Mouse (Mus musculus): ENCODE measurements around the gene Abhd11. TPM values are rescaled to one million over a fixed set of nuclear protein-coding genes. Genes with fewer than 3 reads are reported as not detected.

Abhd11 gene
- polyA plus RNA-seq, 1 experiment: 39.7 TPM

- Histone ChIP-seq H3K27ac (ENCODE audit: control insufficient read depth, insufficient read depth, low read depth, low read length, poor library complexity) (no peak overlapping the region; the same call in 1 of the 2 replicates), H3K4me1 (ENCODE audit: control insufficient read depth, insufficient read depth, low read length) (peaks cover 4% of the 10 kb centered on the region), H3K4me3 (replicated peaks; ENCODE audit: control insufficient read depth, low read depth, low read length) (peak overlapping the region; percentile 97)
- TF ChIP-seq POLR2A (IDR thresholded peaks at IDR 0.05; ENCODE audit: borderline replicate concordance, control insufficient read depth, low read depth, low read length) (no peak), CTCF (IDR thresholded peaks at IDR 0.05; ENCODE audit: control insufficient read depth, insufficient read depth, low read length) (no peak)
- 36% methylated on average over 7 of the region's 7 CpGs for WGBS
These were observed 1.4 kb downstream of the Abhd11 start for GRCm38 (mm10) chr5:135010320-135010709.

- H3K4me1 ChIP-seq (ENCODE audit: control insufficient read depth, insufficient read depth, low read length): peaks cover 4% of the 10 kb centered on the region
- WGBS: 79% methylated on average over 25 of the region's 25 CpGs
These were observed 2.1 kb downstream of the Abhd11 start for GRCm38 (mm10) chr5:135010841-135011743.

GRCm38 (mm10) chr5:135011809-135012613 lies 3.1 kb downstream of the Abhd11 start:
- peaks cover 4% of the 10 kb centered on the region for H3K4me1 ChIP-seq (ENCODE audit: control insufficient read depth, insufficient read depth, low read length)
- 86% methylated on average over 26 of the region's 26 CpGs for WGBS
- TF ChIP-seq CTCF (IDR thresholded peaks at IDR 0.05; ENCODE audit: control insufficient read depth, insufficient read depth, low read length): no peak
- TF ChIP-seq POLR2A (IDR thresholded peaks at IDR 0.05; ENCODE audit: borderline replicate concordance, control insufficient read depth, low read depth, low read length): no peak
- H3K4me3 ChIP-seq (replicated peaks; ENCODE audit: control insufficient read depth, low read depth, low read length): no peak overlapping the region
- H3K27ac ChIP-seq (ENCODE audit: control insufficient read depth, insufficient read depth, low read depth, low read length, poor library complexity): no peak overlapping the region

More at GRCm38 (mm10) chr5:135010841-135011743, 2.1 kb downstream of the Abhd11 start:
- Histone ChIP-seq H3K4me3 (replicated peaks; ENCODE audit: control insufficient read depth, low read depth, low read length) (no peak overlapping the region), H3K27ac (ENCODE audit: control insufficient read depth, insufficient read depth, low read depth, low read length, poor library complexity) (no peak overlapping the region)
- TF ChIP-seq CTCF (IDR thresholded peaks at IDR 0.05; ENCODE audit: control insufficient read depth, insufficient read depth, low read length): no peak
- TF ChIP-seq POLR2A (IDR thresholded peaks at IDR 0.05; ENCODE audit: borderline replicate concordance, control insufficient read depth, low read depth, low read length): no peak

GRCm38 (mm10) chr5:135012671-135013441 lies 3.9 kb downstream of the Abhd11 start:
- WGBS: 25% methylated on average over 16 of the region's 16 CpGs
- Histone ChIP-seq H3K4me1 (ENCODE audit: control insufficient read depth, insufficient read depth, low read length) (peaks cover 4% of the 10 kb centered on the region), H3K27ac (ENCODE audit: control insufficient read depth, insufficient read depth, low read depth, low read length, poor library complexity) (no peak overlapping the region), H3K4me3 (replicated peaks; ENCODE audit: control insufficient read depth, low read depth, low read length) (no peak overlapping the region)
- TF ChIP-seq CTCF (IDR thresholded peaks at IDR 0.05; ENCODE audit: control insufficient read depth, insufficient read depth, low read length): peak; percentile 88
- no peak for TF ChIP-seq POLR2A (IDR thresholded peaks at IDR 0.05; ENCODE audit: borderline replicate concordance, control insufficient read depth, low read depth, low read length)

- WGBS: 13% methylated on average over 7 of the region's 7 CpGs
- H3K27ac ChIP-seq (ENCODE audit: control insufficient read depth, insufficient read depth, low read depth, low read length, poor library complexity): no peak overlapping the region
- peaks cover 4% of the 10 kb centered on the region for H3K4me1 ChIP-seq (ENCODE audit: control insufficient read depth, insufficient read depth, low read length)
- no peak for TF ChIP-seq POLR2A (IDR thresholded peaks at IDR 0.05; ENCODE audit: borderline replicate concordance, control insufficient read depth, low read depth, low read length)
- TF ChIP-seq CTCF (IDR thresholded peaks at IDR 0.05; ENCODE audit: control insufficient read depth, insufficient read depth, low read length): peak; percentile 94
- H3K4me3 ChIP-seq (replicated peaks; ENCODE audit: control insufficient read depth, low read depth, low read length): no peak overlapping the region
These were observed 6.5 kb downstream of the Abhd11 start for GRCm38 (mm10) chr5:135015497-135015896.

- TF ChIP-seq CTCF (IDR thresholded peaks at IDR 0.05; ENCODE audit: control insufficient read depth, insufficient read depth, low read length) (no peak), POLR2A (IDR thresholded peaks at IDR 0.05; ENCODE audit: borderline replicate concordance, control insufficient read depth, low read depth, low read length) (no peak)
- Histone ChIP-seq H3K27ac (ENCODE audit: control insufficient read depth, insufficient read depth, low read depth, low read length, poor library complexity) (no peak overlapping the region), H3K4me3 (replicated peaks; ENCODE audit: control insufficient read depth, low read depth, low read length) (no peak overlapping the region), H3K4me1 (ENCODE audit: control insufficient read depth, insufficient read depth, low read length) (no peaks in the 10 kb centered on the region)
- 56% methylated on average over 4 of the region's 4 CpGs for WGBS
These were observed 7.3 kb downstream of the Abhd11 start for GRCm38 (mm10) chr5:135016224-135016759.

- WGBS: 32% methylated on average over 6 of the region's 6 CpGs
- Histone ChIP-seq H3K27ac (ENCODE audit: control insufficient read depth, insufficient read depth, low read depth, low read length, poor library complexity) (no peak overlapping the region), H3K4me3 (replicated peaks; ENCODE audit: control insufficient read depth, low read depth, low read length) (no peak overlapping the region), H3K4me1 (ENCODE audit: control insufficient read depth, insufficient read depth, low read length) (peaks cover 2% of the 10 kb centered on the region)
- no peak for TF ChIP-seq CTCF (IDR thresholded peaks at IDR 0.05; ENCODE audit: control insufficient read depth, insufficient read depth, low read length)
These were observed 12.9 kb downstream of the Abhd11 start for GRCm38 (mm10) chr5:135021814-135022213.

Data from bone marrow, adult 2 months (tissue).